Mouse (Mus musculus) cerebral cortex, adult 2 months (tissue): Measurements from ENCODE around the gene Rsph1.

Experiments used
- WGBS: fragments of 180-500 bp; shearing (Covaris S2); methylation state at CpG from one replicate; pipeline ENCODE4 v1.1.7; 2018; 5-methylcytosine and 5-hydroxymethylcytosine counted together

The Rsph1 gene

GRCm38 (mm10) chr17:31207771-31208334 is 69.3 kb downstream of the Rsph1 start, which contains the start of gene Ubash3a:
Ubash3a (plus strand) TSS chr17:31207873.
- WGBS: 73% methylated on average over 12 of the region's 12 CpGs
